7 mouse cellular contexts compared by ENCODE assay signal in genomic region chr12:81331937-81332874, GRCm38 (mm10). TPM values are rescaled to one million over a fixed set of nuclear protein-coding genes. Genes with fewer than 3 reads are reported as not detected.
A peak's percentile ranks its signal among the peaks of the same experiment; 100 is the strongest.
DNase-seq lines count a peak whose midpoint lies in the region; ATAC-seq lines count a peak whose summit lies in the region.

No protein-coding gene starts in this region.

- peak overlapping the region; percentile 85 for H3K9ac ChIP-seq in forebrain, embryonic 15.5 days (replicated peaks)
- H3K9ac ChIP-seq in hindbrain, embryonic 15.5 days = peak overlapping the region; percentile 83
- peak overlapping the region; percentile 77 for H3K9ac ChIP-seq in limb, embryonic 13.5 days
- peak overlapping the region; percentile 89 for H3K9ac ChIP-seq in neural tube, embryonic 14.5 days (replicated peaks; ENCODE audit: low read depth, low read length)

- H3K27ac ChIP-seq in forebrain, embryonic 15.5 days (replicated peaks) = peak overlapping the region; percentile 91
- peak overlapping the region; percentile 91 for H3K27ac ChIP-seq in hindbrain, embryonic 15.5 days (replicated peaks)
- H3K27ac ChIP-seq in limb, embryonic 13.5 days = no peak overlapping the region
- H3K27ac ChIP-seq in neural tube, embryonic 14.5 days (ENCODE audit: low read depth, low read length) = peak overlapping the region; percentile 91

- 0 out of 2 replicates have a peak, but pooled peaks cover 3% of the 10 kb centered on the region for H3K27me3 ChIP-seq in forebrain, embryonic 15.5 days
- 0 out of 2 replicates have a peak, but pooled peaks cover 4% of the 10 kb centered on the region for H3K27me3 ChIP-seq in hindbrain, embryonic 15.5 days
- peaks cover 46% of the 10 kb centered on the region for H3K27me3 ChIP-seq in limb, embryonic 13.5 days
- no peaks in the 10 kb centered on the region for H3K27me3 ChIP-seq in neural tube, embryonic 14.5 days (ENCODE audit: control insufficient read depth, insufficient read depth, low read length)

- H3K4me3 ChIP-seq in forebrain, embryonic 15.5 days = peak overlapping the region; percentile 75
- peak overlapping the region; percentile 64 for H3K4me3 ChIP-seq in hindbrain, embryonic 15.5 days
- peak overlapping the region; percentile 64 for H3K4me3 ChIP-seq in limb, embryonic 13.5 days
- peak overlapping the region; percentile 63 for H3K4me3 ChIP-seq in neural tube, embryonic 14.5 days (ENCODE audit: low read depth, low read length)

- peaks cover 12% of the 10 kb centered on the region; the same call in 1 of the 2 replicates for H3K4me1 ChIP-seq in forebrain, embryonic 15.5 days
- peaks cover 25% of the 10 kb centered on the region for H3K4me1 ChIP-seq in hindbrain, embryonic 15.5 days (replicated peaks)
- H3K4me1 ChIP-seq in limb, embryonic 13.5 days = peaks cover 11% of the 10 kb centered on the region
- H3K4me1 ChIP-seq in neural tube, embryonic 14.5 days (ENCODE audit: control insufficient read depth, insufficient read depth, low read length) = peaks cover 3% of the 10 kb centered on the region; the same call in 1 of the 2 replicates

- H3K36me3 ChIP-seq in forebrain, embryonic 15.5 days = no peaks in the 10 kb centered on the region
- no peaks in the 10 kb centered on the region for H3K36me3 ChIP-seq in hindbrain, embryonic 15.5 days
- H3K36me3 ChIP-seq in limb, embryonic 13.5 days = no peaks in the 10 kb centered on the region
- H3K36me3 ChIP-seq in neural tube, embryonic 14.5 days (ENCODE audit: control insufficient read depth, insufficient read depth, low read length) = no peaks in the 10 kb centered on the region

- H3K9me3 ChIP-seq in forebrain, embryonic 15.5 days = no peaks in the 10 kb centered on the region
- H3K9me3 ChIP-seq in hindbrain, embryonic 15.5 days = no peaks in the 10 kb centered on the region
- H3K9me3 ChIP-seq in limb, embryonic 13.5 days = no peaks in the 10 kb centered on the region
- H3K9me3 ChIP-seq in neural tube, embryonic 14.5 days (ENCODE audit: control insufficient read depth, low read length) = no peaks in the 10 kb centered on the region

- H3K4me2 ChIP-seq in forebrain, embryonic 15.5 days (replicated peaks) = peak overlapping the region; percentile 98
- peak overlapping the region; percentile 90 for H3K4me2 ChIP-seq in hindbrain, embryonic 15.5 days
- H3K4me2 ChIP-seq in limb, embryonic 13.5 days (replicated peaks) = peak overlapping the region; percentile 99
- peak overlapping the region; percentile 75 for H3K4me2 ChIP-seq in neural tube, embryonic 14.5 days (ENCODE audit: low read depth, low read length)

- peak; percentile 80 for ATAC-seq in forebrain, embryonic 15.5 days (replicated peaks)
- peak; percentile 82 for ATAC-seq in hindbrain, embryonic 15.5 days (ENCODE audit: low FRiP score, low read depth)
- peak; percentile 76 for ATAC-seq in limb, embryonic 13.5 days (ENCODE audit: low FRiP score, low read depth)
- peak; percentile 86 for ATAC-seq in neural tube, embryonic 14.5 days (ENCODE audit: low read depth)

- WGBS in forebrain, embryonic 15.5 days = under 1% methylated on average over 38 of the region's 54 CpGs
- 1% methylated on average over 52 of the region's 54 CpGs for WGBS in hindbrain, embryonic 15.5 days
- under 1% methylated on average over 48 of the region's 54 CpGs for WGBS in limb, embryonic 13.5 days
- under 1% methylated on average over 48 of the region's 54 CpGs for WGBS in neural tube, embryonic 14.5 days

- peak; percentile 27 for DNase-seq in adrenal gland, adult 2 months
- DNase-seq in cerebellum, adult 11-12 months = peak; percentile 84
- DNase-seq in thymus, postnatal 36 days = no peak

RNA-seq across cellular contexts. Expression of gene Slc8a3, which starts 0.8 kb away (rescaled TPM):
- total RNA-seq in adrenal gland, adult 2 months (2021) = 1 to 10 TPM in 1 of 2 experiments, under 1 TPM in 1; 0.52 to 1.8 TPM
- polyA plus RNA-seq in adrenal gland, adult 2 months (2012; rRNA removed) = 0.41 and 0.42 TPM in 2 replicates
- 4.7 and 5.1 TPM in 2 replicates for polyA plus RNA-seq in forebrain, embryonic 15.5 days (2015; fragmentation: Nextera tagmentation; extraction: Ambion mirVana)
- 10.3 and 12.2 TPM in 2 replicates for polyA plus RNA-seq in hindbrain, embryonic 15.5 days (2015; fragmentation: Nextera tagmentation; extraction: Ambion mirVana)
- polyA plus RNA-seq in limb, embryonic 13.5 days (2015; fragmentation: Nextera tagmentation; extraction: Ambion mirVana) = 1.0 and 1.5 TPM in 2 replicates
- 12.7 and 13.0 TPM in 2 replicates for polyA plus RNA-seq in neural tube, embryonic 14.5 days (2014; fragmentation: Nextera tagmentation; extraction: Ambion mirVana)

RNA-seq across cellular contexts. Expression of gene Gm4787, which starts 47.1 kb away (rescaled TPM):
- total RNA-seq in adrenal gland, adult 2 months (2021) = 1 to 10 TPM in 1 of 2 experiments, under 1 TPM in 1; 0.83 to 1.4 TPM
- polyA plus RNA-seq in adrenal gland, adult 2 months (2012; rRNA removed) = 0.10 and 0.16 TPM in 2 replicates
- polyA plus RNA-seq in forebrain, embryonic 15.5 days (2015; fragmentation: Nextera tagmentation; extraction: Ambion mirVana) = 0.29 and 0.33 TPM in 2 replicates
- 0.28 and 0.51 TPM in 2 replicates for polyA plus RNA-seq in hindbrain, embryonic 15.5 days (2015; fragmentation: Nextera tagmentation; extraction: Ambion mirVana)
- 0.22 and 0.28 TPM in 2 replicates for polyA plus RNA-seq in limb, embryonic 13.5 days (2015; fragmentation: Nextera tagmentation; extraction: Ambion mirVana)
- 0.36 and 0.43 TPM in 2 replicates for polyA plus RNA-seq in neural tube, embryonic 14.5 days (2014; fragmentation: Nextera tagmentation; extraction: Ambion mirVana)

Comparison
In these comparisons a context has a peak if more than half of its experiments do, and no peak if none do; other contexts are left out.
1. DNase-seq: peak in adrenal gland, adult 2 months (single experiment) and cerebellum, adult 11-12 months (single experiment); none in thymus, postnatal 36 days (0 of 2).
2. Peak in every context shown above with its lines, with median percentiles within 50 percentile points of each other: ATAC-seq, H3K4me2 ChIP-seq, H3K4me3 ChIP-seq and H3K9ac ChIP-seq.